Comparison of ENCODE assay signal across 8 mouse cellular contexts in genomic region chr11:113791357-113792215, GRCm38 (mm10). TPM values are rescaled to one million over a fixed set of nuclear protein-coding genes. Genes with fewer than 3 reads are reported as not detected.
A peak's percentile ranks its signal among the peaks of the same experiment; 100 is the strongest.
DNase-seq lines count a peak whose midpoint lies in the region; ATAC-seq lines count a peak whose summit lies in the region.

No protein-coding gene starts in this region.

- peaks cover 57% of the 10 kb centered on the region for H3K4me1 ChIP-seq in lung, embryonic 15.5 days
- peaks cover 61% of the 10 kb centered on the region for H3K4me1 ChIP-seq in forebrain, embryonic 10.5 days
- H3K4me1 ChIP-seq in neural tube, embryonic 14.5 days (ENCODE audit: control insufficient read depth, insufficient read depth, low read length), result 0 out of 2 replicates have a peak, but pooled peaks cover 12% of the 10 kb centered on the region

- no peak overlapping the region for H3K4me3 ChIP-seq in lung, embryonic 15.5 days
- no peak overlapping the region; the same call in 1 of the 2 replicates for H3K4me3 ChIP-seq in forebrain, embryonic 10.5 days
- H3K4me3 ChIP-seq in neural tube, embryonic 14.5 days (ENCODE audit: low read depth, low read length), result no peak overlapping the region

- H3K27ac ChIP-seq in lung, embryonic 15.5 days, result peak overlapping the region; percentile 73
- H3K27ac ChIP-seq in forebrain, embryonic 10.5 days, result peak overlapping the region; percentile 88
- H3K27ac ChIP-seq in neural tube, embryonic 14.5 days (ENCODE audit: low read depth, low read length), result peak overlapping the region; percentile 13; the same call in 1 of the 2 replicates

- H3K36me3 ChIP-seq in lung, embryonic 15.5 days, result no peaks in the 10 kb centered on the region
- H3K36me3 ChIP-seq in forebrain, embryonic 10.5 days (replicated peaks), result 0 out of 2 replicates have a peak, but pooled peaks cover 3% of the 10 kb centered on the region
- no peaks in the 10 kb centered on the region for H3K36me3 ChIP-seq in neural tube, embryonic 14.5 days (ENCODE audit: control insufficient read depth, insufficient read depth, low read length)

- H3K9ac ChIP-seq in lung, embryonic 15.5 days, result no peak overlapping the region
- H3K9ac ChIP-seq in neural tube, embryonic 14.5 days (replicated peaks; ENCODE audit: low read depth, low read length), result no peak overlapping the region

- H3K9me3 ChIP-seq in lung, embryonic 15.5 days, result no peaks in the 10 kb centered on the region
- no peaks in the 10 kb centered on the region for H3K9me3 ChIP-seq in forebrain, embryonic 10.5 days
- H3K9me3 ChIP-seq in neural tube, embryonic 14.5 days (ENCODE audit: control insufficient read depth, low read length), result no peaks in the 10 kb centered on the region

- no peak for DNase-seq in lung, postnatal 10 days
- DNase-seq in forebrain, embryonic 10.5 days (ENCODE audit: extremely low spot score, low spot score), result no peak
- peak; percentile 40 to 54 for DNase-seq in left cerebral cortex, adult 9 months (ENCODE audit: low spot score in 2 of 2)
- DNase-seq in thymus, postnatal 14 days, result no peak
- no peak for DNase-seq in heart, adult 18-20 months
- no peak for DNase-seq in T-cell, adult 2 months (ENCODE audit: low spot score)

- H3K4me2 ChIP-seq in lung, embryonic 15.5 days, result no peak overlapping the region
- no peak overlapping the region for H3K4me2 ChIP-seq in neural tube, embryonic 14.5 days (ENCODE audit: low read depth, low read length)

- WGBS in lung, embryonic 15.5 days, result 51% methylated on average over 16 of the region's 16 CpGs
- WGBS in forebrain, embryonic 10.5 days, result 41% methylated on average over 16 of the region's 16 CpGs
- WGBS in neural tube, embryonic 14.5 days, result 32% methylated on average over 16 of the region's 16 CpGs

- no peaks in the 10 kb centered on the region for H3K27me3 ChIP-seq in lung, embryonic 15.5 days
- H3K27me3 ChIP-seq in forebrain, embryonic 10.5 days (ENCODE audit: poor library complexity, severe bottlenecking), result no peaks in the 10 kb centered on the region
- H3K27me3 ChIP-seq in neural tube, embryonic 14.5 days (ENCODE audit: control insufficient read depth, insufficient read depth, low read length), result no peaks in the 10 kb centered on the region

- ATAC-seq in lung, embryonic 15.5 days (ENCODE audit: borderline replicate concordance, extremely low read depth, low FRiP score, low TSS enrichment), result no peak
- peak; percentile 79; the same call in 1 of the 2 replicates for ATAC-seq in neural tube, embryonic 14.5 days (ENCODE audit: low read depth)

RNA-seq across cellular contexts. Expression of gene Cdc42ep4, which starts 39.9 kb away (rescaled TPM):
- polyA plus RNA-seq in lung, embryonic 15.5 days (2015; fragmentation: Nextera tagmentation; extraction: Ambion mirVana), result 122 TPM in 2 replicates
- 107 TPM in 2 replicates for polyA plus RNA-seq in forebrain, embryonic 10.5 days (2016; fragmentation: Nextera tagmentation; extraction: Ambion mirVana)
- polyA plus RNA-seq in neural tube, embryonic 14.5 days (2014; fragmentation: Nextera tagmentation; extraction: Ambion mirVana), result 37.0 and 41.4 TPM in 2 replicates
- total RNA-seq in heart, adult 18-20 months (2021), result 10 to 100 TPM; 19.1 to 23.8 TPM

Comparison
In these comparisons a context has a peak if more than half of its experiments do, and no peak if none do; other contexts are left out.
1. H3K27ac ChIP-seq: peak in every context shown above with its lines; median percentile 88 in forebrain, embryonic 10.5 days; 73 in lung, embryonic 15.5 days; 13 in neural tube, embryonic 14.5 days.
2. DNase-seq: peak in left cerebral cortex, adult 9 months (2 of 2); none in lung, postnatal 10 days (single experiment), forebrain, embryonic 10.5 days (single experiment), thymus, postnatal 14 days (single experiment), heart, adult 18-20 months (0 of 2) and T-cell, adult 2 months (single experiment).